Mouse (Mus musculus): ENCODE results near the gene Anp32a.

Gene Anp32a

DNA sequence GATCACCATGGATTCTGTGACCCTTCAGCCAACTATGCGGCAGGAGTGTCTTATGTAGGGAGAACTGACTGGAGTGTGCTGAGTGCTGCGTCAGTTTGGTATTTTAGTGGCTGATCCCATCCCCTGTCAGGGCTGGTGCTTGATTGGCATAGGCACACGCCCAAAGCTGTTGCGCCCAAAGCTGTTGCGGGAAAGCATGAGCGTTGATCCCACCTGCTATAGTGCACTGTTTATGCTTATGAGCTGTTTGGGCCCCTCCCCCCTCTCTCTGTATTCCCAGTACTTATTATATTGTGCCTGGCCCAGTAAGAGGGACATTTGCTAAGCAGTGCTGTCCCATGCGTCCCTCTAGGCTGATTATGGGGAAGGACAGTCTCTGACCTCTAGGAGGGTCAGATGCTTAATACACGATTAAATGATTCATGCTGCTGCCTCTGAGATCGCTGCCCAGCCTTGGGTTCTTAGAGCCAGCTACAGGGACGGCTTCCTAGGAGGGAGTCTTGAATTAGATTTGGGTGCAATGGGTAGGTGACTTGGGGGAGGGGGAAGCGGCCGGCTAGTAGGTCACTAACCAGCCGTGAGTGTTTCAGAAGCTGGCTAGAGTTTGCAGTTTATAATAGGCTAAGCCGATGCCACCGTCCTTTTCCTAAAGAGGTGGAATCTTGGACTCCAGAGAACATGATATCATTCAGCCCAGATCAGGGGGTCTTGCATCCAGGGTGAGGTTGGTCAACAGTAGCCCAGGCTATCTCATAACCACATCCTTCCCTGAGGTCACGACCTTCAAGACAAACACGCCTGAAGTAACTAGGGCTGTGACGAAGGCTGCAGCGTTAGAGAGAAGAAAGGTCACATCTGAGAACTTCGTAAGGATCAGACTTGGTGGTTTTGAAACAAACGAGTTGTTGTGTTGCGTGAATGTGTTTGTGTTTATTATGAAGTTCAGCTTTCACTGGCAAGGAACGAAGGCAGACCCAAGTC lies 25.7 kb downstream of the Anp32a start:
- no peak for ATAC-seq (ENCODE audit: insufficient number of reproducible peaks, low FRiP score, low TSS enrichment)

DNA sequence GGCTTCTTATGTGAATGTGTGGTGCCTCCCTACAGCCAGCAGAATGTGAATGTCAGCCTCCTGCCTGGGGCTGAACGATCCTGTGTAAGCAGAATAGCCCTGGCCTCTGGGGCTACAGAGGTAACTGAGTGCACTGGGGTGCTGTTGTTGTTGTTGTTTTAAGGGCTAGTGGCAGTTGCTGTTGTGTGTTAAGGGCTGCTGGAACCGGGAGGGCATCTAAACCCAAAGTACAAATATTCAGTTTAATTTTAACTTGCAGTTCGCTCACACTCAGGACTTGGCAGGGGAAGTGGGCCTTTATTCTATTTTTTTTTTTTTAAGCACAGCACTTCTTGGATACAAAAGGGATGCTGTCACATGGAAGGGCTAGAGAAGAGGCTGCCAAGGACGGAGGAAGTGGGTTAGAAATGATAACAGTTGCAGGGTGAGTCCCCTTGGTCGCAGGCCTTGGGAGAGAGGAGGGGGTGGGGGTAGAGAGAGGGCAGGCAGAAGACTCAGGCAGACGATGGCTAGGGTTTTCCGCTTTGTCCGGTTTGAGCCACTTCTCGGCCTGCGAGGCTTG lies 26.5 kb downstream of the Anp32a start:
- no peak for ATAC-seq (ENCODE audit: insufficient number of reproducible peaks, low FRiP score, low TSS enrichment)

DNA sequence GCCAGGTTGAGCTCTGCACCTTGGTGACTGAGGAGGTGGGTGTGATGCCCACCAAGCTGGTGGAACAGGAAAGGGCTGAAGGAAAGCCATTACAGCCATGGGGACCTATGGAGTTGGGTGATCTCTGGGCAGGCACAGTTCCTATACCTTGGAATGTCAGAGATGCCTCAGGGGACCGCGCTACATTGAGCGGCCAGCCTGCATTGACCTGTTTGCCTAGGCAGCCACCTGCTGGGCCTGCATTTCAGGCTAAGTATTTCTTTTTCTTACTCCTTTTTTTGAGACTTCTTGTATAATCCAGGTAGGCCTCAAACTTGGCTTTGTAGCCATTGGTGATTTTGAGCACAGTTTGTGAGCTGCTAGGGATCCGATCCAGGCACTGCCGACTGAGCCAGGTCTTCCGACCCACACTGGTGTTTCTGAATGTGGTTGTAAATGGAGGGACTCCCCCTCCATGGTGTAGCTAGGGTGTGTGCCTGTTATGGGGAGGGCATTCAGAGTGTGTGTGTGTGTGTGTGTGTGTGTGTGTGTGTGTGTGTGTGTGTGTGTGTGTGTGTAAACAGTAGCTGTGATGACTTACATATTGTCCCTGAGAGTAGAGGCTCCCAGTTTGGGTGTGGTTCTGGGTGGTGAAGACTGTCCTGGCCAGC lies 27.3 kb downstream of the Anp32a start:
- ATAC-seq (ENCODE audit: insufficient number of reproducible peaks, low FRiP score, low TSS enrichment): no peak

DNA sequence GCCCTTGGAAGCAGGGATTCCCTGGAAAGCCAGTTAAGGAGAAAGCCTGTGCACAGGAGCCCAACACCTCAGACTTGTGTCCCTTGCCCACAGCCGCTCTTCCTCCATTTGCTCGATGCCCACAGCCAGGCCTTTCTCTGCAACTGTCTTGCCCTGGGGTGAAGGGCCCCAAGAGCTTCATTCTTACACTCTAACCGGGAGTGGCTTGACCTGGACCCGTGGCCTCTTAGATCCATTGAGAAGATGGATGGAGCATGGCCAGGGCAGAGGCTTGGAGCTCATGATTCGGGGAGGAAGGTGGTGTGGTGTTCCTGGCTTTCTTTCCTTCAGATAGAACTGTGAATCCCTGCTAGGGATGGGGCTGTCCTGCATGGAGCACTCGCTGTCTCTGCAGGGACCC lies 28.1 kb downstream of the Anp32a start:
- ATAC-seq (ENCODE audit: insufficient number of reproducible peaks, low FRiP score, low TSS enrichment): no peak

DNA sequence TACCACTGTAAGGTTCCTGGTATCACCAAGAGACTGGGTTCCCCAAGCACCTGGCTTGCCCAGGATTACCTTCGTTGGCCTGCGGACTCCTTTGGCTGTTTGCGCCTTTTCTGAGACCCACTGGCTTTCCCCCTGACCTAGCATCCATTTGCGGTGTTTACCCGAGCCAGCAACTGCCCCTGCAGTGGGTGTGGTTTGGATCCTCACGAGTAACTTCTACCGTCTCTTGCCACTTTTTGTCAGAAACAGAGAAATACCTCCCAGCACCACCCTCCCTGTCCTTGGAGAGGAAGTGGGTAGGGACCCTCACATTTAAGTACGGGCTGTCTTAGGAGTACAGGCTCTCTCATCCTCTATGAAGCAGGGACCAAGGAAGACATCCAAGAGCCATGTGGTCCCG lies 29.1 kb downstream of the Anp32a start:
- ATAC-seq (ENCODE audit: insufficient number of reproducible peaks, low FRiP score, low TSS enrichment): no peak

DNA sequence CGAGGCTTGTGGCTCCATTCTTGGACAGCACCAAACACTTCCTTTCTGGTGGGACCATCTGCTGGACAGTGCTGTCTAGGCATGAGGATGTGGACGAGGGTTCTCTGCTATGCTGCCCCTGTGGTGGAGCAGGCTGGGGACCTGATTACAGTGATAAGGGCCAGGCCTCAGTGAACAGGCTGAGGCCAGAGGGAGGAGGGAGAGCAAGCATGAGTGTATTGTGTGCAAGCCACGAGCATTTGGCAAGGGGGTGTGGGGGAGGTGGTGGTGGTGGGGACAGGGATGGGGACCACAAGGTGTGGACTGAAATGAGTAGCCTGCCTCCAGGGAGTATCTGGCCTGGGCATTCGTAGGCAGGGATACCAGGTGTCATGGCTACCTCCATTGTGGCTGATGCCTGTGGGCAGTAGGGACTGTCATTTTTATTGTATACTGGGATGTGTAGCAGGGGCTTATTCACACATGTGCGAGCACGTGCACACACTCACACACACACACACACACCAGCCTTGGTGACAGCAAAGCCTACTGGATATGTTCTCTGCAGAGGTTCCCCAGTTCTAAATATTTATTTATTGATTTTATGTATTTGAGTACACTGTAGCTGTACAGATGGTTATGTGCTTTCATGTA lies 29.7 kb downstream of the Anp32a start:
- ATAC-seq (ENCODE audit: insufficient number of reproducible peaks, low FRiP score, low TSS enrichment): no peak

DNA sequence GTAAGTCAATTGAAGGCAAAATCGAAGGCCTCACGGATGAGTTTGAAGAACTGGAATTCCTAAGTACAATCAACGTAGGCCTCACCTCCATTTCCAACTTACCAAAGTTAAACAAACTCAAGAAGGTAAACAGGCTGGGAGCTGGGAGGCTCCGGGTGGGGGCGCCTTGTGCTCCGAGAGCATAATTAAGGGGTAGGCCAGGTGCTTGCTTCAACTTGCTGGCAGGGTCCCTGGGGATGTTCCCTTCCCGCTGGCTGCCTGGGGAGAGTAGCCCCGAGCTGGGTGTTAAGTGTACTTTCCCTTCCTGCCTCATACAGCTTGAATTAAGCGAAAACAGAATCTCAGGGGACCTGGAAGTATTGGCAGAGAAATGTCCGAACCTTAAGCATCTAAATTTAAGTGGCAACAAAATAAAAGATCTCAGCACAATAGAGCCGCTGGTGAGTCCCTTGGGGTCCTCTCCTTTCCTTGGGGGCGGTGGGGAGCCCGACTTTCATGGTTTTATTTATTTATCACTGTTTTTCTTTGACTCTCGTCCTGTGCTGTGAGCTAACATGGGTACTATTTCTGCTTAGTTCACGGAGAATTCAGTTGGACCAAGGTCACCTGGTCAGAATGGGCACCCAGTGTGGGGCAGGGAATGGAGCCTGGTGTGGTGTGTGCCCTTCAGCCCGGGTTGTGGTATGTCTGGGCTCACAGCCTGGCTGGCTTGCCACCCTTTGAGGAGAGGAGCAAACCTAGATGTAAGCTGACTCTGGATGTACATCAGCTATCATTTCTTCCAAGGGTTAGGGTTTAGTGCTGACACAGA lies 30.9 kb downstream of the Anp32a start:
- no peak for ATAC-seq (ENCODE audit: insufficient number of reproducible peaks, low FRiP score, low TSS enrichment)

DNA sequence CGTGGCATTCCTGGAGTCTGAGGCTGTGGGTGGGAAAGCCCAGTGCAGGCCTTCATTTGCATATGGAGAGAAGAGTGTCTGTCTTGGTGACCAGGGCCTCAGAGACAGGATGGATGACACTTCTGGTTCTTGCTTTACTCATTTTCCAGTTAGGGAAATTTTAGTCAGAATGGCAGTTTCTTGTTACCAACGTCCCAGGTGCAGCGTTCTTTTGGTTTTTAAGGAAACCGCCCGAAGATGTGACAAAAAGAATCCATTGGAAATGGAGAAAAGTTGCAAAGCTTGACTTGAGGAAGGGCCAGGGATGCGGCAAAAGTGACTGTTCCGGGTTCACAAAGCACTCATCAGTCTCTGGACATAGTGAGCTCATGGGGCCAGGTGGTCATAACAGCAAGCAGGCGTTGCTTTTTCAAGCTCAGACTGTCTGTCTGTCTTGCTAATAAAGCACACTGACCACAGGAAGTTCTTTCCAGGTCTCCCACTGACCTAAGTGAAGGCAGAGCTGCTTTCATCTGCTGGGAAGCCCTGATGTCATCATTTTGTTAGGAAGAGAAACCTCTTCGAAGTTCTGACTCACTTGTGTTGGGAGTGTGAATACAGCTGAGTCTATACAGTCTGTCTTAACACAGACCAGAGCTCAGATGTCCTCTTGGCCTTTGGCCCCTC lies 31.6 kb downstream of the Anp32a start:
- no peak for ATAC-seq (ENCODE audit: insufficient number of reproducible peaks, low FRiP score, low TSS enrichment)

DNA sequence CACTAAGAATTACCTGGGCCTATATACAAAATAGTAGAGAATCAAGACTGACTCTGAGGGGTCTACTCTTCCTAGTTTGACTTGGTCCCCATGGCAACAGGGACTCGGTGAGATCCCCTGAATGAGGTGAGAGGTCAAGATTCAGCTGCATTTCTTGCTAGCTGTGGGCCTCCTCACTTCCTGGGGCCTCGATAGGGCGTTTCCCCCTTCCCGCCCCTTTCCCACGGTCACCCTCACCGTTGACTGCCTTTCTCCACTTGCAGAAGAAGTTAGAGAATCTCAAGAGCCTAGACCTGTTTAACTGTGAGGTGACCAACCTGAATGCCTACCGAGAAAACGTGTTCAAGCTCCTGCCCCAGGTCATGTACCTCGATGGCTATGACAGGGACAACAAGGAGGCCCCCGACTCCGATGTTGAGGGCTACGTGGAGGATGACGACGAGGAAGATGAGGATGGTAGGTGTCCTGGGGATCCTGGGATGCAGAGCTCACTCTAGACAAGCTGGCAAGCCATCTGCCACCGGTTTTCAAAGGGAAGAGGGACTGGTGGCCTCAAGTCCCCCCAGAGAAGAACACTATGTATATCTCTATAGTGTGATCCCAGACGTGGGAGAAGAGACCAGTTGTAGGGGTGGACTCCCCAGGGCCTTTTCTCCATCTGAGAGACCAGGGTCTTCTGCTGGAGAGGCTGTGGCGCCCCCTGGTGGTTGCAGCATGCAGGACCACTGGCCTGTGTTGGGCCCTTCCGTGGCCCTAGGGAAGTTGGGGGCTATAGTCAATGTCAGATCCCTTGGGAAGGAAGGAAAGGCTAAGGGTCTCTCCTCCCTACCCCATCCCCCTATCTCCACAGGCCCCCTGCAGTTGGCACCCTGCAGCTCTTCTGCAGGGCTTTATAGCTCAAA lies 32.4 kb downstream of the Anp32a start:
- ATAC-seq (ENCODE audit: insufficient number of reproducible peaks, low FRiP score, low TSS enrichment): no peak

DNA sequence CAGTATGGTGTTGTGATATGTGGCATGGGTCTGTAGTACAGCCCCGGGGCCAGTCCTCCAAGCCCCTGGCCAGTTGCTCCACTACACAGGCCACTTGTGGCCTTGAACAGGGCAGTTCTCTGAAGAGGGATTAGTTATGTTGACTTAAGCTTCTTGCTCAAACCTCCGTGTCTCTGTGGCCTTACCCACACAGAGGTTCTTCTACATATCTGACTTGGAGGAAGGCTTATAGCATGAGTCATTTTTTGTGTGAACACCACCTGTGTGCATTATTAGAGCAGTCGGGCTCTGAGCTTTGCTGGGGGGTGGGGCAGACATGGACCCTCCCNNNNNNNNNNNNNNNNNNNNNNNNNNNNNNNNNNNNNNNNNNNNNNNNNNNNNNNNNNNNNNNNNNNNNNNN lies 33.2 kb downstream of the Anp32a start:
- ATAC-seq (ENCODE audit: insufficient number of reproducible peaks, low FRiP score, low TSS enrichment): no peak

DNA sequence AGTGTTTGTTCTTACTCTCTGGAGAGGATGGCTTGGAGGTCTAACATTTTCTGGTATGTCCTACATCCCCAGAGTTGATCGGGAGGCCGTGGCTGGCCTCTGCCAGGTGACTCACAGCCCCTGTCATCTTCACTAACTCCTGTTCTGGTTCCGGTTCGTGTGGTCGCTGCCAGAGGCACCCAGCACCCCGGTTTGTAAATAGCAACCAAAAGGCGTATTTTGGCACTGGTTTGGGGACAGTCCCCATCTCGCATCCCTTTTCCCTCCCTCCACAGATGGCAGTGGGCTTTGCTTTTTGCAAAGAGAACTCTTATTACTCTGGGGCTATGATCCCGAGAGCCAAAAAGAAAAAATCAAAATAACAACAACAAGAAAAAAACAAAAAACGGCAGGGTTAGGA lies 36.8 kb downstream of the Anp32a start:
- ATAC-seq (ENCODE audit: insufficient number of reproducible peaks, low FRiP score, low TSS enrichment): no peak

DNA sequence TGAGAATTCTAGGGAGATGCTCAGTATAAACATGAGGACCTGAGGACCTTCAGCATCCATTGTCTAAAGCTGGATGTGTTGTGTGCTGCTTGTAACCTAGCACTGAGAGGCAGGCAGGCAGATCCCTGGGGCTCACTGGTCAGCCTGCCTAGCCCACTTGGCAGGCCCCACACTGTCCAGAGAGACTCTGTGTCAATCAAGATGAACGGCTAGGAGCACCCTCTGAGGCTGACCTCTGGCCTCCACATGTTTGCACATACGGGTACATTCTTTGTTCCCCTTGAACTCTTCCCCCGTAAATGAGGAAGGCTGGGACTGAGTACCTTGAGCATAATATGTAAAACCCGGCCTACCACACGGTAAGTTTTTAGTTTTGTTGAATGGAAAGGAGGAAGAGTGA lies 39.3 kb downstream of the Anp32a start:
- ATAC-seq (ENCODE audit: insufficient number of reproducible peaks, low FRiP score, low TSS enrichment): no peak

DNA sequence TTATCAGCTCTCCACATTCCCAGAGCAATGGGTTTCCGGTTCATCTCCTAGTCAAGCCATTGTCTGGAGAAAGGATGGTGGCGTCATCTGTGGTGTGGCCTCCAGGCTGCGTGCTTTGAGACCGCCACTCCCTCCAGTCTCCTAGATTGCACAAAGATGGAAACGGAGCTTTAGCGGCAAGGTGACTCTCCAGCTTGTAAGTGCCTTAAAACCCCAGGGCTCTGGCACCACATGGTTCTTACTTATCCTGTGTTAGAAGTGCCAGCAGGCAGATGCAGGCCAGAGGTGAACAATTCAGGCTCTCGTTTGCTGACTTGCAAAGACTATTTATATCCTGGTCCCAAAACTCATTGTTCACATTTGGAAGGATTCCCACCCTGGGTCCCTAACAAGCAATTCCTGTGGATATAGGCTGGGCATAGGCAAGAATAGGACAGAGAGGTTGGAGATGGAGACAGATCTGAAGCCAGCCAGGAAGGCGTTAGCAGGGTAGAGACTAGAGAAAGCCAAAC lies 40.4 kb downstream of the Anp32a start:
- ATAC-seq (ENCODE audit: insufficient number of reproducible peaks, low FRiP score, low TSS enrichment): no peak

DNA sequence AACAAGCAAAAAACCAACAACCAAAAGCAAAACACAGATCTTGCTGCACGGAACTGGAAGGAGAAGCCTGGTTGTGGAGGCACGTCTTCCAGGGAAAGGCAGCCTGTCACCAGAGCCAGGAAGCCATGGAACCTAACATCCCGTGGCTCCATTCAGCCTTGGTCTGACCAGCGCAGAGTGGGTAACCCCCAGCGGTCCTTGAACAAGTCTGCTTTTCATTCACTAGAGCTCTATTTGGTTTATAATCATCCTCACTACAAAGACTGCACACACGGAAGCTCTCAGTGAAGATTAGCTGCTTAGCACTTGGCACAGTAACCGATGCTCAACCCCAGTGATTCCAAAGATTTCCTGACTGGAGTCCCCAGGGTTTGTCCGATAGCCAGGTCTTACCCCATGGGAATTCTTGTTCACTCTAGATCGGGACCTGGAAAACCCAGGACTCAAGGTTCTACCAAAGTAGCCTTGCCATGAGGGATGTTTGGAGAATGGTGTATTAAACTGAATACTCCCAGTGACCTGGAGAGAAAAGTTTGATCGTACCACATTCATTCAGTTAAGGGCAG lies 41.5 kb downstream of the Anp32a start:
- no peak for ATAC-seq (ENCODE audit: insufficient number of reproducible peaks, low FRiP score, low TSS enrichment)

DNA sequence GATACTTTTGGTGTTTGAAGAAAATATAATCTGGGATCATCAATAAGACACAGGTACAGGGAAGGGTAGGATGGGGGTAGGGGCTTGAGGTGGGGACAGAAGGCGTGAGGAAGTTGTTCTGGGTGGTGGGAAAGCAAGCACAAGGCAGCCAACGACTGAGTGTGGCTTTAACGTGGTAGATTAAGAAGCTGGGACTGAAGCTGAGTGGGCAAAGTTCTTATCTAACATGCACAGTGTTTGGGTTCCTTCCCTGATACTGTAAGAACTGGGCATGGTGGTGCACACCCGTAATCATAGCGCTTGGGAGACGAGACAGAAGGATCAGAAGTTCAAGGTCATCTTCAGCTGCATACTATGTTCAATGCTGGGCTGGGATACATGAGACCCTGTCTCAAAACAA lies 44.0 kb downstream of the Anp32a start:
- ATAC-seq (ENCODE audit: insufficient number of reproducible peaks, low FRiP score, low TSS enrichment): no peak

DNA sequence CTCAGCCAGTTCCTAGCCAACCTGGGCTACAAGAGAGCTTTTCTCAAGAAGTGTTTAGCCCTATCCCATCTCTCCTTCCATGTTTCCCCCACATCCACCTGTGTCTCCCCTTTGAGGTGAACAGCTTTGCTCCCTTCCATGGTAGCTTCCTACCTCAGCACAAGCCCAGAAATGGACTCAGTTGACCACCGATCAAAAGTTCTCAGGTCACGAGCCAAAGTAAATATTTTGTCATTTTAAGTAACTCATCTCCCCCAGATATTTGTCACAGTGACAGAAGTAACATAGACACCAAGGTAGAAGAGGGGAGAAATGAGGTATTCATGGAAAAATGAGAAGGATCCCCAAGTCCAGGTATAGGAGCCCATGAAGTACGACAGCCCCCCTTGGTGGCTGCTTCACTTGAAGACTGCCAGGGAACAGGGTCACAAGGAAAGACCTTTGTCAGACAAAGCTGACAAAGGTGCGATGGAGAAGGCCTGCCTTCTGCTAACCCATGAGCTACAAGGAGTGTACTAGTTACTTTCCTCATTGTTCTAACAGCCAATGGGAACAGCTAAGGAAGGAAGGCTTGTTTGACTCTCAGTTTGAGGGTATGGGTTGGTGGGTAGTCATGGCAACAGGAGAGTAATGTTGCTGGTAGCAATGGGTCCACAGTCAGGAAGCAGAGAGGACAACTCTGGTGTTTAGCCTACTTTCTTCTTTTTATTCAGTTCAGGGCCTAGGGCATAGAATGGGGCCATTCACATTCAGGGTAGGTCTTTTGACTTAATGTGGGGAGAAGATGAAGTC lies 44.8 kb downstream of the Anp32a start:
- ATAC-seq (ENCODE audit: insufficient number of reproducible peaks, low FRiP score, low TSS enrichment): no peak

DNA sequence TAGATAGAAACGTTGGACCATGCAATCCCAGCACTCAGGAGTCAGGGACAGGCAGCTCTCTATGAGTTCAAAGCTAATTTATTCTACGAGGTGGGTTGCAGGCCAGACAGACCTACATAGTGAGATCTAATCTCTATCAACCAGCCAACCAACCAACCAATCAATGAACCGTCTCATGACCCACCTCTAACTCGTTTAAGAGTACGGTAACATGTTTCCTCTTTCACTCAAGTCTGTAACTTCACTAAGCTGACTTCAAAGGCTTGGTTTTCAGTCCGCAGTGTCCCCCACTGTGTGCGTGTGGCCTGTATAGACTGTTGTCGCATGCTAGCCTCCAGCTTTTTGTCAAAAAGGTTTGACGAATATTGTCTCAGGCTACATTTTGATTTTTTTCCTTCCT lies 48.6 kb downstream of the Anp32a start:
- no peak for ATAC-seq (ENCODE audit: insufficient number of reproducible peaks, low FRiP score, low TSS enrichment)
